Mouse (Mus musculus) urinary bladder, postnatal 4 days (tissue): ENCODE data around the gene Gse1.
A peak's percentile ranks its signal among the peaks of the same experiment; 100 is the strongest.

Experiments
- DNase-seq, 2 experiments: peaks; one replicate each; pipeline ENCODE4 v3.0.0; 2021 to 2022; ENCODE audit warnings: low spot score in 2 of 2

Gene Gse1

DNA sequence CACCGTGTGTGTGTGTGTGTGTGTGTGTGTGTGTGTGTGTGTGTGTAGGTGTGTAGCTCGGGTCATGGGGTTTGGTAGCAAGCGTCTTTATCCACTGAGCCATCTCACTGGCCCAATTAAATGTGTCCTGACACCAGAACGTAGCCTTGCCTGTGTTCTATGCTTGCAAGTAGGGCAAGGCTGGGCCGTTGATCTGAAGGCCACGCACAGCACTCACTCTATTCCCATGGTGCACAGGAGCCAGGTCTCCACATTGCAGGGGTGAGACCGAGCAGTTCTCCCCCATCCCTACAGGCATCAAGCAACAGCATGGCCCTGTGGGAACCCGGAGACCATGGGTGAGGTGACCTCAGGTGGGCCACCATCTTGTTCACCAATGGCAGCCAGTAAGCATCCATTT lies 194.0 kb downstream of the Gse1 start:
- no peak for DNase-seq

DNA sequence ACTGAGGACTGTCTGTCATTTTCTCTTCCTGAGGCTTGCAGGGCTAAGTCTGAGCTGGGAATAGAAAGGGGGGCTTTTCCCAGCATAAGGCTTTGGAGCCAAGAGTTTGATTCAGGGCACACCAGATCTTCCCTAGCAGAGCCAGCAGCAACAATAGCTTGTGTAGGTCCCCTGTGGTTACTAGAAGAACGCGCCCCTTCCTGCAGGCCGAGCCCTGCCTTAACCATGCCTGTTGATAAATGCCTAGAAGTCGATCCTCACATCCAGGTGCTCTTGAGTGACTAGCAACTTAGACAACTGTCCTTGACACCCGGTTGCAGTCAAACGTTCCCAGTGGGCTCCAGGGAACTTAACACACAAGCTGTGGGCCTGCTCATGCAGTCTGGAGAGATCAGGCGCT lies 195.3 kb downstream of the Gse1 start:
- no peak for DNase-seq

DNA sequence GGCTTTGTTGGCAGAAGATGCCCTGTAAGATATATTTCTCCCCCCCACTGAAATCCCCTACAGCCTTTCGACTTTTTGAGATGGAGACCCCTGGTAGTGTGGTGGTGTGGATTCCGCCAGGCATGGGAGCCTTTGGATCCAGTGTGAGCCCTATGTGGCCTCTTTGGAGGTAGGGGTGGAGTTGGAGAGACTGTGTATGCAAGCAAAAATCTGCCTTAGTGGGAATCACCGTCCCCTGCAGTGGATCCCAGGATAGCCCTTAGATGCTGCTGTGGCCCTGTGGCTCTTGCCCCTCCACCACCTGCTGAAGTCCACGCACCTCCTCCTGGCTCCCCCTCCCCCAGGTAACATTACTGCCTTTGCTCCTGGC lies 196.6 kb downstream of the Gse1 start:
- no peak for DNase-seq

DNA sequence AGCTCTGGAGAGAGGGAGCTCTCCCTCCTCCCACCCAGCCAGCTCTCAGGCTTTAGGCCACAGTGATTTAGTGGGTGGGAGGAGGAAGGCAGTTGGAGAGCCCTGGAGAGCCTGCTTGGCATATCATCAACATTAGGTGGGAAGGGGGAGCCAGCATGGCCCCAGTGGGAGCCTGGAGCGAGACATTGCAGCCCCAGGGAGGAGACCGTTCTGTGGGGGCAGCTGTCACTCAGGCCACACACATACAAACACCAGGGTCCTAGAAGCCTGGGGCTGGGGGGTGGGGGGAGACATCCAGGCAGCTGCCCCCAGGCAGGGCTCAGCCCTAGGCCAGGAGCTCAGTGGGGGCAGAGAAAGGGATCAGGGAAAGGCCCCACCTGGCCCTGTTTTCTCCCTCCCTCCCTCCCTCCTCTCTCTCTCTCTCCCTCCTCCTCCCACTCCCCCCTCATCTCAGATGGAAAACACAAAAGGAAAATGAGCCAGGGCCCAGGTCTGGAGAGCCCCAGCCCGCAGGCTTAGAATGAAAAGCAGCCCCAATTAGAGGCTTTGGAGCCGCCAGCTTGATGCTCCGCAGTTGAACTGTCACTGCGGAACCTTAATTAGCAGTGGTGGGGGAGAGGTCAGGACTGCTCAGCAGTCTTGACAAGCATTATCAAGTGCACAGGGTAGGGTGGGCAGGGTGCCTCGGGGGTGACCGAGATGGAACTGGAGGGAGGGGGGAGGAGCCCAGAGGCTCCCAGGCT lies 197.1 kb downstream of the Gse1 start:
- DNase-seq: no peak

DNA sequence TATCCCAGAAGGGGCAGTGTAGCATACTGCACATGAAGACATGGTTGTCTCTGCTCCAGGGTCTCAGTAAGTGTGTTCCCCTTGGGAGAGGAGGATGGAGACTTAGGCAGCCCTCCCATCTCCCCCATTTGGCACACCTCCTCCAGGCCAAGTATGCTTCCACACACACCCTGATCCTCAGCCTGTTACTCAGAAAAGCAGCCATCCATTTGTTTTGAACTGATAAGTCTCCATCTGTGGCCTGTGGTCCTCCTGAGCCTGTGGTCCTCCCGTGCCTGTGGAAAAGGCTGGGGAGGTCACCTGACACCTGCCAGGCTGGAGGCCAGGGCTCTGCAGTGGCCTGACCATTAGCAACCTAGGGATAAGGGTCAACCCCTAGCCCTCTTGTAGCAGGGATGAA lies 197.8 kb downstream of the Gse1 start:
- no peak for DNase-seq

DNA sequence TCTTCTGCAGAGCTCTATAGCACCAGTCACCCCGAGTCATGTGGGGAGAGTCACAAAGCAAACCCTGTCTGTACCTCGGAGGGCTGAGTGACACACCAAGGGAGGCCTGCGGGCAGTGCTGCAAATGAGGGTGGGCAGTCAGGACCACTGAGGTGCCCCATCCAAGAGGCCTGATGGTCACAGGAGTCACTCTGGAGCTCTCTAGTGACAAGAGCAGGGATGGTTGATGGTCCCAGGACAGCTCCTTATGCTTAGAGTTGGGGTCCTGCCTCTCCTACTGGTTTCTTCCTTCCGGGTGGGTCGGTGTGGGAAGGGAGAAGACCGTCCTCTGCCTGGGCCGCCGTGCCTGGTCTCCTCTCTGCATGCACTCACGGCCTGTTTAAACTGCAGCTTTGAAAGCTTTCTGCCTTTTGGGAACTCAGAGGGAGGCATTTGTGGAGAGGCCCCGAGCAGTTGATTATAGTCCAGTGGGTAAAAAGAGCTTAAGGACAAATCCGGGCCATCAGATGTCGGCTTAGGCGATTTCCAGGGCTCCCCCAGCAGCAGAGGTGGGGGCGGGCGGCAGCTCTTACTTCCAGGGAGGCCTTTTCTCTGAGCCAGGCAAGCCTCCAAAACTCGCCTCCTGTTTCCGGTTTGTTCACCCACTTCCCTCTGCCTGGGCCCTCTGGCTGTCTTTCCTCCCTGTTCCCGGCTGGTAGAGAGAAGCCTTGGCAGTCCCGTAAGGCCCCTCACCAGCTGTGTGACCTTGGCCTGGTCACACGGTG lies 198.5 kb downstream of the Gse1 start:
- DNase-seq: peak in 1 of 2 experiments; percentile 48

DNA sequence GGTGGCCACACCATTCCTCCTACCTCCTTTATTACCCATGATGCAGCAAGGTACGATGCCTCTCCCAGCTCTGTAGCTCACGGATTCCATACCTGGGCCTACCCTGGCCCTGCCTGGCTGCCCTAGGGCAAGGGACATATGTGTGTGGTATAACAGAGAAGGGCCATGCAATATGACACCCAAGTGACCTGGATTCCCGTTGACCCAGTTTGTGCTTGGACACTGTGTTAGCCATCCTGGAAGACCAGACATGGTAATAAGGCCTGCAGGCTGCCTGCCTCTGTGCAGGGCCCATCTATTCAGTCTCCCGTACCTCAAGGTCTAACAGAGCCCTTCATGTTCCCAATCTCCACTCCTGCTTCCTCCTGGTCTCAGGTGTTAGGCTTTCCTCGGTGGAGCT lies 200.2 kb downstream of the Gse1 start:
- DNase-seq: no peak

DNA sequence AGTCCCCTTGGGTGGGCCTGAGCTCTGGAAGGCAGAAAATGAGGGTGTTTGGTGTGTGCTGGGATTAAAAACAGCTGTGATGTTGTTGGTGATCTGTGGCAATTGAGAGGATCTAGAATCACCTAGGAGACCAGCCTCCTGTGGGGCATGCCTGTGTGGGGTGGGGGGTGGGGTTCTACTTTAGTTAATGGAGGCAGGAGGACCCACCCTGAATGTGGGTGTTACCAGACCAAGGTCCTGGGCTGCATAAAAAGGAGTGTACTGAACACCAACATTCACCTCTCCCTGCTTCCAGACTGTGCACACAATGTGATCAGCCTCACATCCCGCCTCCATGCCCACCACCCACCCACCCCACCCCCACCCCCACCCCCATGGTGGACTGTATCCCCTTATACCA lies 200.9 kb downstream of the Gse1 start:
- DNase-seq: no peak

DNA sequence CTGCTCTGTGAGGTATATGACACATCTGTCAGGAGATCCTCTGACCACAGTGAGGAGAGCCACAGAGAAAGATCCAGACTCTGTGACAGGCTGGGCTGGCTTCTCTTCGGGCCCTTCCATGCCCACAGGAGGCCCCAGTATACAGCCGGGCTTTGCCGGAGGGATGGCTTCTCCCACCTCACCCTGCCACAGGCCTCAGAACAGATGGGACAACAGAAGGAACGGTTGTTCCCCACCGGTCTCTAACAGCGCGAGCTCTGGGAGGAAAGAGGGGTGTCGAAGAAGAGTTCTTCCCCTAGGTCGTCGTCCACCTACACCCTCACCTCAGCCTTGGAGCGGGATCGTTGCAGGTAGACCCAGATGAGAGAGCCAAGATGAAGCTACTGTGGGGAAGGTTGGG lies 202.8 kb downstream of the Gse1 start:
- no peak for DNase-seq

DNA sequence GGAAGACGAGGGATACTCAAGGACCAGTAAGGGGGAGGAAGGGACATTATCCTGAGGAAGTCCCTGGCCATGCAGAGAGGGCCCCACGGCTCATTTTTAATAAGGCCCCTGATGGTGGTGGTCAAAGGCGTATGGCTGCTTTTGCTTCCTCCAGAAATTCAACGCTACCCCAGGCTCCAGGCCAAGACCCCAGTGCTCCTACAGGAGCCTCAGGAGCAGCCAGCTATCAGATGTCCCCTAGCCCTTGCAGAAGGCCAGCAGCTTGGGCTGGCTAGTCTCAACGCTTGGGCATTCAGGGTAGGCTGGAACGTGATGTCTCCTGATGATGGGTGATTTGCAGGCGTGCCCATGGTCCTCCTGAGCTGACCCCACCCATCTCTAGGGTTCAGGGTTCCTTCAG lies 204.2 kb downstream of the Gse1 start:
- no peak for DNase-seq

DNA sequence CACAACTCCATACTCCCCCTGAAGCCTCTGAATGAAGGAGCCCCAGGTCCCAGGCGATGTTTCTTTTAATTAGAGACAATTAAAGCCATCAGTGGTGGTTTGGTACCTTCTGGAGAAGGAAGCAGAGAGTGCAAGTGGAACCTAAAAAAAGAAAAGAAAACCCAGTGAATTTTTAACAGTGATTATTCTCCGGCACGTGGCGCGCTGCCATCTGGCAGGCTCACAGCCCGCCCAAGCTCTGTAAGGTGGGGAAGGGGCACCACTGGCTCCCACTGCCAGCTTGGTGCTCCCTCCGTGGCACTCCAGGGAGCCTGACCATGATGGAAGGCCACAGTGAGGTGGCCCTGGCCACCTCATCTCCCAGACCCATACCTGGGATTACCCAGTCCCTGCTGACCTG lies 204.9 kb downstream of the Gse1 start:
- DNase-seq: no peak

DNA sequence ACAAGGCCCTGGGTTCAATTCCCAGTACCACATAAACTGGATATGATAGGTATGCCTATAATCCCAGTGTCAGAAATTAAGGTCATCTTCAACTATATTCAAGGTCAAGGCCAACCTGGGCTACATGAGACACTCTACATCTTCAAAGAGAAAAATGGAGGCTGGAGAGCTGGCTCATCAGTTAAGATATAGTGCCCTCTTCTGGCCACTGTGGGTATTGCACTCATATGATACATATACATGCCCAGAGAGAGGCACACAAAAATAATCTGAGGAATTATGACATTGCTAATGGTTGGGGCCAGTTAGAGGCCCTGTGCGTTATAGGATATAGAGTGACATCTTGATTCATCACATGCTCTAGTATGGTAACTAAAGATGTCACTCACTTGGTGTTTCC lies 205.5 kb downstream of the Gse1 start:
- DNase-seq: no peak

DNA sequence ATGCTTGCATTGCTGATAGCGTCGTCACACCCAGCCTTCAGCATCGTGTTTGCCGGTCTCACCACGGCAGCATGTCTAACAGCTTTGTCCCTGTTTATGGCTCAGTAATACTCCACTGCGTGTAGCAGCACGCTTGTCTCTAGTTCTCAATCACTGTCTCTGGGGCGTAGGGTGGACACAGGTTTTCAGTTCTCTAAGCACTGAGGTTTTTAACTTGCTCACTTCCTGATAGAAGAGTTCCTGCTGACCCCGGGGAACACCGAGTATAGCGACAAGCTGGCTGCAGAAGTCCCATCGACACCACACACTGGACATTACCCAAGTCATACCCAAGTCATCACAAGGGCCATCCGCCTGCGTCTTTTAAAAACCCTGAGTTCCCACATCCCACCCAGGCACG lies 207.5 kb downstream of the Gse1 start:
- DNase-seq: no peak

DNA sequence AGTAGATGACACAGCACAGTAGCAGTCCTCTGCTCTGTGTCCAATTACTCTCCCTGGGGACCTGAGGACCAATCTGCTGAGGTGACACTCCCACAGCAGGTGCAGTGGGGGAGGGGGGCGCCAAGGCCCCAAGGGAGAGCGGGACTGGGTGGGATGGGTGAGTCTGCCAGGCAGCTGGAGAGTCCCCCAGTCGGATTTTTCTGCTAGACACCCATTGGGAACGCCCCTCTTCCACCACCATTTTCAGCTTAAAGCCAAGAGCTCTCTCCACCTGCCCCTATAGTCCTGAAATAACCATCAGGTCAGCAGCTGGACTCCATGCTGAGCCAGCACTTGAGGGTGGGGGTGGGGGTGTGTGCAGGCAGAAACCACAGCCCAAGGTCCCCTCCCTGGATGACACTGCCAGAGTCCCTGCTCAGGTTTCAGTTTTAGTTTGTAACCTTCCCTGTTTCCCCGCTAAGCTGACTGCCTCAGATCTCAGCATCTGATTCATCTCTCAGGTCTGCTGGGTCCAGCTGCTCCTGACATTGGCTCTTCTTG lies 208.3 kb downstream of the Gse1 start:
- DNase-seq: no peak

DNA sequence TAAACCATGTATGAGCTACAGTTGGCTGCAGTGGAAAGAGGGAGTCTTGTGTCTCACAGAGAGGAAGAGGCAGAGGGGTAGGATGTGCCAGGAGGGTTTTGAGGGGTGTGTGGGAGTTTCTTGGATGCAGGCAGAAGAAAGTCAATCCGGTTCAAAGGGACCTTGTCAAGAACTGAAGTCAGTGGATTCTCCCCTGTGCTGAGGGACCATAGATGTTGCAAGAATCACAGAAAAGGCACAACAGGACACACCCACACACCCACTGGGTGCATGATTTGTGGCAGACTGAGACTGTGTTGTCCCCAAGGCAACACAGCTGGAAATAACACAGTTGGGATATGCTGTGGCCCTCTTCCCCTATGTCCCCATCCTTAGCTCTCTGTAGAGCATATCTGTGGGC lies 209.0 kb downstream of the Gse1 start:
- no peak for DNase-seq

DNA sequence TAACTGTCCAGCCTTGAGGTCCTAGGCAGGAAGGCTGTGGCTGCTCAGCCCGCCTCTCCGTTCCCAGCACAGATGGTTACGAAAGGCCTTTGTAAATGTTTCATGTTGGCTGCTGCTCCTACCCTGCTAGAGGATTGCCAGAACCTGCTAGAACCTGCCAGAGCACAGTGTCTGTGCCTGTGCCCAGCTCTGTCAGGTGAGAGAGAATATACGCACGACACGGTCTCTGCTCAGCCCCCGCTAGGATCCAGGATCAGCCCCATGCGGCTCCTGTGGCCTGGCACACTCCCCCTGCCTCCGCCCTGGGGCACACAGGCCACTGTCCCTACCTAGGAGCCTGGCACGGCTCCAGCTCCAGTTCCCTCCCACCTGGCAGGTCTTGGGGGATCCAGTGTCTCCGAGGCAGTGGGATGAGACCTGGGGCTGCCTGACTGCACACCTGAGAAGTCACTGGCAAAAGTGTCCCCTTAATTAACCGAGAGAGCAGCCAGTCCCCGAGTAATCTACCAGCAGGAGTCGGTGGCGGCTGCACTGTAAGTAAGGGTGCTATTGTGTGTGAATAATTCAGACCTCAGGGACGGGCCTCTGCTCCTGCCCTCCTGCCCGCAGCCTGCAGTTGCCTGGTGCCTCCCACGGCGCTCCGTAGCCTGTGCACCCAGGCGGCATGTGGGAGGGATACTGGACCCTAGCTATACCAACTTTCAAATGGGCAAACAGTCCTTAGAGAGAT lies 209.6 kb downstream of the Gse1 start:
- DNase-seq: no peak

DNA sequence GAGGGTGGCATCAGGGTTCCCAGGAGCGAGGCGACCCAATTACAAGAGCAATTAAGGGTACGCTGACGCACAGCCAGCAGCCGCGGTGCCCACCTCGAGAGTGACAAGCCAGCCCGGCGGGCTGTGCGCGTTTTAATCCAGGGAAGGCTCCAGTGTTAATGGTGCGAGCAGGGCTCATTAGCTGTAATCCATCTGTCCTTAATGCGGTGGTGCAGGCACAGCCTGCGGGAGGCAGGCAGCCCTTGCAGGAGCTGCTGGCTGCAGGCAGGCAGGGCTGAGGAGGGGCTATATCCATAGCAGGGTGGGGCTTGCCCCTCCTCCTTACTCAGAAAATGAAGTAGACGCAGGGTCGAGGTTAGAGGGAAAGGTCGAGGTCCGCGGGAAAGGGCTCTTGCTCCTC lies 211.1 kb downstream of the Gse1 start:
- DNase-seq: no peak

DNA sequence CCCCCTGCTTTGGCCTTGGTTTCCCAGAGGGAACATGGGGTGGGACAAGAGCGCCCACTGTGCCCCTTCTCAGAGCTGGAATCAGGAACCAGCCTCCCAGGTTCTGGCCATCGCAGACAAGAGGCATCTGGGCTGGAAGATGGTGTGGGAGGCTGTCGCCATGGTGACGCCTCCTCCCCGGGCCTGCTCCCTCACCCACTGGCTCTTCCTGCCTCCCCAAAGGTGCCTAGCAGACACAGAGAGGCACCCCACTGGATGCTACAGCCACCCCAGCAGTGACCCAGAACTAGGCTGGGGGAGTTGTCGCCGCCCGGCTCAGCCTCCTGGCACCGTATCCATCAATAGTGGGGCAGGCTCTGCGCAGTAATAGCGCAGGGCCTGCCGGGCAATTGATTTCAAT lies 212.5 kb downstream of the Gse1 start:
- DNase-seq: no peak

DNA sequence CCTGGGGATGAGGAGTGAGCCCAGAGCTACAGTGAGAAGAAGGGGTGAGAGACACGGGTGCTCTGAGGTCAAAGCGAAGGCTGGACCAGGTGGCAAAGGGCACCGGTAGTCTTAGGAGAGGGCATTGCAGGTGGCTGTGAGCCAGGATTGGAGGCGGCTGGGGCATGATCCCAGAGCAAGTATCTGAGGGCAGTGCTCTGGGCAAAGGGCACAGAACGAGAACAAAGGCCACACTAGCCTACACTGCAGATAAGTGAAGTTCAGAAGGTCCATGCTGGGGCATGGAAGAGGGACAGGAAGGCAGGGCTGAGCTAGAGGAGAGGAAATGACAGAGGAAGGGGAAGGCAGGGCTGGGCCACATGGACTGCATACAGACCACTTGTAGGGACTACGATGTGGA lies 213.4 kb downstream of the Gse1 start:
- no peak for DNase-seq

DNA sequence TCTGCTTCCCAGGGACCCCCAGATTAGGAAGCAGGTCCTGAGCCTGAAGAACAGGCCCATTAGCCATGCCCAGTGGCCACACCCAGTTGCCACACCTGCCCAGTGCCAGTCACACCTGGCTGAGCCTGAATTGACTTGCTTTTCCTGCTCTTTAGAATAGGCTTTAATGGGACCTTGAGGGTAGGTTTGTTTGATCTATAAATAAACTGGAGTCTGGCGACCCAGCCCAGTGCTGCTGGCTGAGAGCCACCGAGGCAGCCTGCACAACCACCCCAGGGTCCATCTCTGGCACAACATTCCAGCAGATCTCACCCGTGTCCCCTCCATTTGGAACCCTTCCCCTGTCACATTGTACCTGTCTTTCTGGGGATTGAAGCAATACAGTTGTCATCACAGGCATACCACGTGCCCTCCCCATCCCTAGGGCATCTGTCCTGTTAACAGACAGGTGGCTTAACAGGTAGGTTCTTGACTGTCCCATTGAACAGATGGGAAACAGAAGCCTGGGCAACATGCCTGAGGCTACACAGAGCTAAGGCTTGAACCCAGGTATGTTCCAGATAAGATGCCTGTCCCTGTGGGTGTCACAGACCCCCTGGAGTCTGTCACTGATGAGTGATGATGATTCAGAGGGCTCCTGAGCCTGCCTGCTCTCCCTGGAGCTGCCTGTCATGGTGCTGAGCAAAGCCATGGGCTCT lies 214.2 kb downstream of the Gse1 start:
- DNase-seq: no peak

DNA sequence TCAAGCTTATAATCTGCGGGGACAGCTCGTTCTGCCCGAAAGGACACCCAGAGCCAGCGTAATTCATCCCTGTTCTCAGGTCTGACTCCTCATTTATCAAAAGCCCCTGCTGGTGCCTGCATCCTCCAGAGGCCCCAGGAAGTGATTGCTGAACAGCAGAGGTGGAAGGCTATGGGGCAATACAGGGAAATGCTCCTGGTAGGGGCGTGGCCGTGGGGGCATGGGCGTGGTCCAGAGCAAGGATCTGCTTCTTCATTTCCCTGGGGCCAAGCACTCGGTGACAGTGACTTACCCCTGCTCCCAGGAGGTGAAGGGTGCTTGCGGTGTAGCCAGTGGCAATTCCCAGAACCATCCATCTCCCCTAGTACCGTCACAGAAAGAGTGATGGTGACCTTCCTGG lies 217.0 kb downstream of the Gse1 start:
- DNase-seq: no peak

DNA sequence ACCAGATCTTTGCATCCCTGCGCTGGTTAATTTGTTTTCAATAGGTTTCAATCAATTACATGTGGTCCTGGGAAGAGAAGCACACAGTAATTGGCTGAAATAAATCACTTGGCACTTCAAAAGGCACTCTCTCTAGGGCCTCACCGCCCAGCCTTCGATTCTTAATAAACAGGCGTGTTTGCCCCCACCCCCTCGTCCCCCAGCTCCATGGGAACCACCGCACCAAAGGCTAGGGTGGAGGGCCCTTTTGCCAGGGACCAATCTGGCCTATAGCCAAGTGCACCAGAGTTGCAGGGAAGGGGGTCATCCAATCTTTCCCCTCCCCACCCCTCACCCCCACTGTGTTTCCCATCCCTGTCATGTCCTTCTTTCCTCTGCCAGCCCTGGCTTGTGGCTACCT lies 219.9 kb downstream of the Gse1 start:
- DNase-seq: no peak
